Mouse (Mus musculus): ENCODE measurements at regions not wholly inside any gene's neighbourhood (a gene's known extent, or its start where the extent isn't known, plus 50 kb on each side); places are given as distances from the start of the nearest gene placed in this dataset.

DNA sequence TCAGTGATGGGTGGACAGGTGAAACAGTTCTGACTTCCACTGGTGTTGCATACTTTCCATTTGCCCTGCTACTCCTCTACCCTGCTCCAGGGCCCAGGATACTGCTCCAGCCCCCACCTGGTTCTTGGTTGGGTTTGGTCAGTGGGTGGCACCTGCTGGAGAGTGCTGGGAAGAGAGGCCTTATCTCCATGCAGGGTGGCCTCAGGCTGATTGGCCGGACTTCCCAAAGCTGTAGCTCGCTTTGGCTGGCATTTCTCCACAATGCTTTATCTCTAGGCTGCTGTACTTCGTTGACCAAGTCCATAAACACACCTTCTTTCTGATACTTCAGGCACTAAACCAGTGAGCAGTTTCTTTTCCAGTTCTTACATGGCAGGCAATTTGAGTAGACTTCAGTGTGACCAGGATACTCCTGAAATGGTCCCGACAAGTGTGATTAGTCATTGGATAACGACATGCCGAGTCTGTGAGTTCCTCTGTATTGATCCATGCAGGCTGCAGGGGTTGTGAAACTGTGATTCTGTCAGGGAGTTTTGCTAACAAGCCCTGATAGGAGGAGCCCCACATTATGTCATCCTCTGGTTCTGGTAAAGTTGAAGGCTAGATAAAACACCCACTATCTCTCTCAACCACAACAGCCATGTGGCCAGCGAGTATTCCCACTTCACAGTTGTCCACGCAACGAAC, 50.1 kb upstream of the Nr5a2 start:
- no peak for DNase-seq (ENCODE audit: low read depth, low spot score)
